Mouse (Mus musculus) heart, embryonic 11.5 days (tissue): ENCODE results near the gene Best2. TPM values are rescaled to one million over a fixed set of nuclear protein-coding genes. Genes with fewer than 3 reads are reported as not detected.

Experiments used
- ATAC-seq: fragments of 200-750 bp; cut with Nextera tagmentation; replicated peaks from 2 replicates; pipeline ENCODE4 v1.8.0; 2017; ENCODE audit warnings: moderate library complexity; ENCODE audit not compliant: insufficient number of reproducible peaks, low FRiP score, low TSS enrichment
- H3K27ac ChIP-seq: fragments of 300-500 bp; sonication (generic); 2 replicates; pipeline ENCODE4 v1.5.1; 2014; ENCODE audit warnings: mild to moderate bottlenecking, low read depth, low read length
- H3K27me3 ChIP-seq: fragments of 300-500 bp; sonication (generic); 2 replicates; pipeline ENCODE4 v1.6.1; 2014; ENCODE audit warnings: mild to moderate bottlenecking, low read length, mixed read lengths; ENCODE audit not compliant: control insufficient read depth, insufficient read depth
- H3K36me3 ChIP-seq: fragments of 300-500 bp; sonication (generic); 2 replicates; pipeline ENCODE4 v1.6.1; 2014; ENCODE audit warnings: mild to moderate bottlenecking, low read length, moderate library complexity, mixed read lengths; ENCODE audit not compliant: control insufficient read depth, insufficient read depth
- H3K4me1 ChIP-seq: fragments of 300-500 bp; sonication (generic); 2 replicates; pipeline ENCODE4 v1.6.1; 2014; ENCODE audit warnings: low read length; ENCODE audit not compliant: control insufficient read depth, insufficient read depth
- H3K4me2 ChIP-seq: fragments of 300-500 bp; sonication (generic); 2 replicates; pipeline ENCODE4 v1.6.1; 2014; ENCODE audit warnings: mild to moderate bottlenecking, moderate library complexity
- H3K4me3 ChIP-seq: fragments of 300-500 bp; sonication (generic); 2 replicates; pipeline ENCODE4 v1.5.1; 2014; ENCODE audit warnings: low read depth, low read length
- H3K9ac ChIP-seq: fragments of 300-500 bp; sonication (generic); 2 replicates; pipeline ENCODE4 v1.6.1; 2014; ENCODE audit warnings: mild to moderate bottlenecking, low read depth, low read length, moderate library complexity
- H3K9me3 ChIP-seq: fragments of 300-500 bp; sonication (generic); replicated peaks from 2 replicates; pipeline ENCODE4 v1.6.1; 2016; ENCODE audit warnings: low read length; ENCODE audit not compliant: control insufficient read depth
- WGBS: fragments of 180-500 bp; shearing (Covaris S2); extraction: QIAGEN DNeasy Blood & Tissue Kit; methylation state at CpG from one replicate; pipeline ENCODE4 v1.1.7; 2014; ENCODE audit not compliant: insufficient replicate concordance; 5-methylcytosine and 5-hydroxymethylcytosine counted together
- polyA plus RNA-seq: library from polyadenylated mRNA; unstranded; fragments of >200 nt; fragmentation: Nextera tagmentation; extraction: Ambion mirVana; gene quantifications from 2 replicates; pipeline ENCODE4 v1.2.1, GENCODE M21; 2014

Best2 gene
- polyA plus RNA-seq, 1 experiment from 2014 or later = not detected

DNA sequence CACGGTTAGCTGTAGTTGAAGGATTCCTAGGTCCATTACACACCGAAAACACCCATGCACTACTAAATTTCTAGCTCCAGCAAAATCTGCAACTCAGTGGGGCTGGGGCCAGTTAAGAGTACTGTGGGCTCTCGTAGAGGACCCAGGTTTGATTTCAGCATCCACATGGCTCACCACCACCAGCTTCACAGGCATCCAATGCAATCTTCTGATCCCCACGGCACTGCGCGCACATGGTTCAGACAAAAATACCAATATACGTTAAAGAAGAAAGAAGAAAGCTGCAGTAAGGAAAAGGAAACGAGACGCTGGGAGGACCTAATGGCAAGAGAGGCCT is 22.0 kb upstream of the Best2 start:
- Histone ChIP-seq H3K4me1 (peaks cover 22% of the 10 kb centered on the region), H3K9me3 (no peaks in the 10 kb centered on the region), H3K9ac (peak overlapping the region; percentile 94), H3K27me3 (no peaks in the 10 kb centered on the region), H3K4me3 (peak overlapping the region; percentile 94), H3K27ac (peak overlapping the region; percentile 99), H3K36me3 (peaks cover 20% of the 10 kb centered on the region), H3K4me2 (peak overlapping the region; percentile 97)
- no peak for ATAC-seq
- under 1% methylated on average over 9 of the region's 9 CpGs for WGBS

DNA sequence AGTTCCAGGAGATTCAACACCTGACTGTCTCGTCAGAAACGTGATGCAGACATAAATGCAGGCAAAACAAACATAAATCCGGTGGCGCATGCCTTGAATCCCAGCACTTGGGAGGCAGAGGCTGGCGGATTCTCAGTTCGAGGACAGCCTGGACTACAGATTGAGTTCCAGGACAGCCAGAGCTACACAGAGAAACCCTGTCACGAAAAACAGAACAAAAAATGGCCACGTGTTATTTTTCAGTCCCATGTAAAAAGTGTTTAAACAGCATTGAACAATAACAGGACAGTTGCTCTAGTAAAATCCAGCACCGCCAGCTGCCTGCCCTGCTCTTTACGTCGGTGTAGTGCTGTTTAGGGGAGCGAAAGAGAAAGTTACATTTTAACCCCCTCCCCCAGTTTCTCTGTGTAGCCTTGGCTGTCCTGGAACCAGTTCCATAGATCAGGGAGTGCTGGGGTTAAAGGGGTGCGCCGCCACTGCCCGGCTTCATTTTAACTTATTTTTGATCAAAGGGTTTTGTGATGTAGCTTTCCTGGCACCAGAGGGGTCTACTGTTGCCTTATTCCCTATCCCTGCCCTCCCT is 21.5 kb upstream of the Best2 start:
- ATAC-seq = no peak
- H3K9me3 ChIP-seq = no peaks in the 10 kb centered on the region
- H3K4me3 ChIP-seq = peak overlapping the region; percentile 94
- H3K4me1 ChIP-seq = peaks cover 22% of the 10 kb centered on the region
- peaks cover 14% of the 10 kb centered on the region for H3K36me3 ChIP-seq
- H3K9ac ChIP-seq = peak overlapping the region; percentile 94
- 1% methylated on average over 15 of the region's 15 CpGs for WGBS
- peak overlapping the region; percentile 99 for H3K27ac ChIP-seq
- peak overlapping the region; percentile 97 for H3K4me2 ChIP-seq
- no peaks in the 10 kb centered on the region for H3K27me3 ChIP-seq

DNA sequence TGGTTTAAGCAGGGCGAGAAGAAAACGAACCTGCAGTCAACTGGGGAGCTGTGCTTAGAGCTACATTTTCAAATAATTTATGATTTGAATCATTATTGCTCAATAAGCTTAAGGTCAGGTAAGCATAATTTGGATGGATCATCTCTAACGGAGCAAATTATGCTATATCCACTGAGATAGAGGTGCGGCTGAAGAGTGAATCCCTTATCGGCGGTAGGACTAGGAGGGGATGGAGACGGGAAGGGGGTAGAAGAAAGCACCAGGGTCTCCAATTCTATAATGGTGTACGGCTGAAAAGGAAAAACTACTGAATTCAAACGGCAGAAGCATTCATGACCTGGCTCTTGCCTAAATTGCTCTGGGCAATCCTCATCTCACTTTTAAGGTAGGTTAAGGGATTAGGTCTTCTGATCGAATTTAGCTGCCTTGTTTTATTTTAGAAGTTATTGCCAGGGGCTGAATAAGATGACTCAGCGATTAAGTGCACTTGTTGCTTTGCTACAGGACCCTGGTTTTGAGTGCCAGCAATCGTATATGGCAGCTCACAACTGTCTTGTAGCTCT is 20.9 kb upstream of the Best2 start:
- 5% methylated on average over 12 of the region's 12 CpGs for WGBS
- no peak for ATAC-seq
- peak overlapping the region; percentile 97 for H3K4me2 ChIP-seq

DNA sequence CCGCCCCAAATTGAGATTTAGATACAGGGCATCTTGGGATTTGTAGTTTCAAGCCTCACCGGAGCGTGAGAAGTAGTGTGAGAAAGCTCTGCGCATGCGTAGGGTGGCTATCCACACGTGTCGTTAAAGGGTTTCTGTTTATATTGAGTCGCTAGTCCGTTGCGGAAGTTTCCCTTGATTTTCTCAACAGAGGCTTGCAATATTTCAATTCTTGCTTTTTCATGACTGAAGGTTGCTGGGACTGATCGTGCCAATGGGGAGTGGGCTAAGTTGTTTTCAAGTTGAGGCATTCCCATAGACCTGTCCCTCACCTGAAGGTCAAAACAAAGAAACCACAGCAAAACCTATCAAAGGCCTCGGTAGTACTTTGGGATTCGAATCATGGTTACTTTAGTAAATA is 20.4 kb upstream of the Best2 start:
- Histone ChIP-seq H3K9me3 (no peaks in the 10 kb centered on the region), H3K4me3 (peak overlapping the region; percentile 94), H3K9ac (peak overlapping the region; percentile 94), H3K27me3 (no peaks in the 10 kb centered on the region), H3K4me2 (peak overlapping the region; percentile 97), H3K36me3 (peaks cover 15% of the 10 kb centered on the region), H3K27ac (peak overlapping the region; percentile 54), H3K4me1 (peaks cover 22% of the 10 kb centered on the region)
- no peak for ATAC-seq
- 3% methylated on average over 13 of the region's 13 CpGs for WGBS

More for the DNA sequence above, 20.9 kb upstream of the Best2 start:
- H3K27me3 ChIP-seq = no peaks in the 10 kb centered on the region
- peak overlapping the region; percentile 99 for H3K27ac ChIP-seq
- peak overlapping the region; percentile 94 for H3K4me3 ChIP-seq
- peaks cover 12% of the 10 kb centered on the region for H3K36me3 ChIP-seq
- H3K9me3 ChIP-seq = no peaks in the 10 kb centered on the region
- H3K9ac ChIP-seq = peak overlapping the region; percentile 94
- H3K4me1 ChIP-seq = peaks cover 22% of the 10 kb centered on the region

DNA sequence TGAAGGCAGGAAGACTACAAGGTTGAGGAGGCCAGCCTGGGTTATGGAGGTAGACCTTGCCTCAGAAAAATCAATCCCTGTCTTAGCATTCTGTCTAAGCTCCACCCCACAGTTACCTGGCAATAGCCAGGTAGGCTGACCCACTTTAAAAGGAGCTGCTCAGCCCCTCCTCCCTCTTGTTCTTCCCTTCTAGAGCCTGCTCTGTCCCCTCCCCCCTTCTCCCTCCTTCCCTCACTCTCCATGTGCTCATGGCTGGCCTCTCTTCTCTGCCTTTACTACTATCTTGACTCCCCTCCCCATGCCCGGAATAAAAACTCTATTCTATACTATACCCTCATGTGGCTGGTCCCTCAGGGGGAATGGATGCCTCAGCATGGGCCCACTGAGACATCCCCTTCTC is 19.5 kb upstream of the Best2 start:
- peaks cover 24% of the 10 kb centered on the region for H3K4me1 ChIP-seq
- no peaks in the 10 kb centered on the region for H3K9me3 ChIP-seq
- H3K4me2 ChIP-seq = no peak overlapping the region
- peaks cover 17% of the 10 kb centered on the region for H3K36me3 ChIP-seq
- no peak overlapping the region for H3K9ac ChIP-seq
- H3K4me3 ChIP-seq = no peak overlapping the region
- 54% methylated on average over 1 of the region's 1 CpGs for WGBS
- no peak for ATAC-seq
- no peak overlapping the region for H3K27ac ChIP-seq
- no peaks in the 10 kb centered on the region for H3K27me3 ChIP-seq

DNA sequence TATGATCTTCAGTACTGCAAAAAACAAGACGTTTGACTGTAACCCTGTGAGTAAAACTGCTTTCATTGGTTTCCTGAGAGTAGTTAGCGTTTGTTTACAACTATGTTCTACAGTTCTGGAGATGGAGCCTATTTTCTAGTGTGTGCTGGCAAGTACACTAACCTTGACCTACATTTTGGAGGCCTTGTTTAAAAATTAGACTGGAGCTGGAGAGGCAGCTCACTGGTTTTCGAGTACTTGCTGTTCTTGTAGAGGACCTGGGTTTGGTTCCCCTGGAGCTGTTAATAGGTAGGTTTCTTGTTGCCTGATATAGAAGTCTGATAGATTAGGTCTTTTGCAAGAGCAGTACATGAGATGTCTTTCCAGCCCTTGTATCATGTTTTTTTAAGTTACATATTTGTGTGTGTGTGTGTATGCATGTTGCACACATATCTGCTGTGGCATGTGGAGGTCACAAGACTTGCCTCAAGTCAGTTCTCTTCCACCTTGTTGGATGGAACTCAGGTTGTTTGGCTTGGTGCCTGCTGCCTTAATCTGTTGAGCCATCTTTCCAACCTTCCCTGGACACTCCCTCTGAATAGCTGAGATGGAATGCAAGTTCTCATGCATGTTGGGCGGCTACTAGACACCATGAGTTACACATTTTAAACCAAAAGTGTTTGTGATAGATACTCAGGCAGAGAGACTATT is 18.4 kb upstream of the Best2 start:
- Histone ChIP-seq H3K27me3 (no peaks in the 10 kb centered on the region), H3K9ac (no peak overlapping the region), H3K4me3 (no peak overlapping the region), H3K4me2 (no peak overlapping the region), H3K27ac (no peak overlapping the region), H3K9me3 (no peaks in the 10 kb centered on the region), H3K4me1 (peaks cover 27% of the 10 kb centered on the region), H3K36me3 (peaks cover 17% of the 10 kb centered on the region)
- WGBS = 77% methylated on average over 4 of the region's 4 CpGs
- no peak for ATAC-seq

DNA sequence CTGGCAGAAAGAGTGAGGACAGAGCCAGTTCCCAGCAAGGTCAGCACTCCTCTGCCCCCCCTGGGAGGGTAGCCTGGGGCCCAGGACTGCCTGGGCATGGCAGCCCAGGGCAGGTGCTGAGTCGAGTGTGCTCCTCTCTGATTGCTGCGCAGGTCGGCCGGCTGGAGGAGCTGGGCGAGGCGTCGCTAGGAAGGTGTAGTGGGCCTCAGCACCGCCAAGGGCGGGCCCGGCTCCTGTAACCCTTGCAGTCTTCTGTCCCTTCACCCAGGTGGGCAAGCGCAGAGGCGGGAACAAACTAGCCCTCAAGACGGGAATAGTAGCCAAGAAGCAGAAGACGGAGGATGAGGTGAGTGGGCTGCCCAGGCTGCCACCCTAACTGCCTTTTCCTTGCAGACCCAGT is 14.9 kb upstream of the Best2 start:
- Histone ChIP-seq H3K9ac (no peak overlapping the region), H3K27me3 (no peaks in the 10 kb centered on the region), H3K27ac (no peak overlapping the region), H3K4me1 (peaks cover 29% of the 10 kb centered on the region), H3K4me2 (0 out of 2 replicates have a peak overlapping the region, but pooled peaks have one; percentile 91), H3K4me3 (no peak overlapping the region), H3K9me3 (no peaks in the 10 kb centered on the region), H3K36me3 (peaks cover 17% of the 10 kb centered on the region)
- 85% methylated on average over 14 of the region's 14 CpGs for WGBS
- ATAC-seq = no peak

DNA sequence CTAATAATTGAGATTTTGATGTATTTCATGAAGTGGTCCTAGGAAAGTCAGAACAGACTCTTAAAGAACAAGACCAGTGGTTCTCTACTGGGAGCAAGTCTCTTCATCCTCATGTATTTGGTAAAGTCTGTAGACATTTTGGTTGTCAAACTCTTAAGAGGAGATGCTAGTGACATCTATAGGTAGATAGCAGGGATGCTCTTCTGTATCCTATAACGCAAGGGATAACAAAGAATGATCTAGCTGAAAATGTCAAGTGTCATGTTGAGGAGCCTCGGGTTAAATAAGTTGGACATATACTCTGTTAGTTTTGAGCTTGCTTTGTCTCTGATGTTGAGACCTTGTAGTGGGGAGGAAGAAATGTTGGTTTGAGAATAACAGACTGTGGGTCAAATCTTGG is 13.6 kb upstream of the Best2 start:
- peak overlapping the region; percentile 99 for H3K9ac ChIP-seq
- H3K4me2 ChIP-seq = peak overlapping the region; percentile 91
- WGBS = 26% methylated on average over 2 of the region's 2 CpGs
- H3K27ac ChIP-seq = no peak overlapping the region
- peak overlapping the region; percentile 96 for H3K4me3 ChIP-seq
- no peaks in the 10 kb centered on the region for H3K9me3 ChIP-seq
- peaks cover 18% of the 10 kb centered on the region for H3K36me3 ChIP-seq
- no peaks in the 10 kb centered on the region for H3K27me3 ChIP-seq
- H3K4me1 ChIP-seq = peaks cover 31% of the 10 kb centered on the region
- no peak for ATAC-seq
